Mouse (Mus musculus) limb, embryonic 11.5 days (tissue): ENCODE data around the gene Adssl1. TPM values are rescaled to one million over a fixed set of nuclear protein-coding genes. Genes with fewer than 3 reads are reported as not detected.

Experiments
- ATAC-seq: fragments of 200-750 bp; cut with Nextera tagmentation; 2 replicates; pipeline ENCODE4 v1.8.0; 2017; ENCODE audit warnings: low read depth; ENCODE audit not compliant: insufficient number of reproducible peaks, low FRiP score, low TSS enrichment
- DNase-seq: peaks from one replicate; pipeline ENCODE4 v3.0.0-alpha.2; 2015; ENCODE audit warnings: low spot score
- H3K27ac ChIP-seq: fragments of 300-500 bp; sonication (generic); replicated peaks from 2 replicates; pipeline ENCODE4 v1.5.1; 2014; ENCODE audit warnings: low read depth, mild to moderate bottlenecking, low read length
- H3K27me3 ChIP-seq: fragments of 300-500 bp; sonication (generic); 2 replicates; pipeline ENCODE4 v1.6.1; 2014; ENCODE audit warnings: mild to moderate bottlenecking, low read length, mixed read lengths; ENCODE audit not compliant: control insufficient read depth, insufficient read depth
- H3K36me3 ChIP-seq: fragments of 300-500 bp; sonication (generic); 2 replicates; pipeline ENCODE4 v1.6.1; 2014; ENCODE audit warnings: mild to moderate bottlenecking, low read length, moderate library complexity, mixed read lengths; ENCODE audit not compliant: control insufficient read depth, insufficient read depth
- H3K4me1 ChIP-seq: fragments of 300-500 bp; sonication (generic); 2 replicates; pipeline ENCODE4 v1.6.1; 2014; ENCODE audit warnings: low read length, mixed read lengths; ENCODE audit not compliant: control insufficient read depth, insufficient read depth
- H3K4me2 ChIP-seq: fragments of 300-500 bp; sonication (generic); 2 replicates; pipeline ENCODE4 v1.6.1; 2014; ENCODE audit warnings: low read depth, mild to moderate bottlenecking, moderate library complexity; ENCODE audit not compliant: severe bottlenecking
- H3K4me3 ChIP-seq: fragments of 300-500 bp; sonication (generic); 2 replicates; pipeline ENCODE4 v1.5.1; 2014; ENCODE audit warnings: low read depth, low read length
- H3K9ac ChIP-seq: fragments of 300-500 bp; sonication (generic); 2 replicates; pipeline ENCODE4 v1.6.1; 2014; ENCODE audit warnings: mild to moderate bottlenecking, low read length
- H3K9me3 ChIP-seq: fragments of 300-500 bp; sonication (generic); 2 replicates; pipeline ENCODE4 v1.6.1; 2016; ENCODE audit warnings: low read length; ENCODE audit not compliant: control insufficient read depth
- WGBS: fragments of 180-500 bp; shearing (Covaris S2); extraction: QIAGEN DNeasy Blood & Tissue Kit; methylation state at CpG from one replicate; pipeline ENCODE4 v1.1.7; 2014; 5-methylcytosine and 5-hydroxymethylcytosine counted together
- polyA plus RNA-seq: library from polyadenylated mRNA; unstranded; fragments of >200 nt; fragmentation: Nextera tagmentation; extraction: Ambion mirVana; gene quantifications from 2 replicates; pipeline ENCODE4 v1.2.1, GENCODE M21; 2014

Adssl1 gene
- 4.4 and 5.1 TPM in 2 replicates for polyA plus RNA-seq

DNA sequence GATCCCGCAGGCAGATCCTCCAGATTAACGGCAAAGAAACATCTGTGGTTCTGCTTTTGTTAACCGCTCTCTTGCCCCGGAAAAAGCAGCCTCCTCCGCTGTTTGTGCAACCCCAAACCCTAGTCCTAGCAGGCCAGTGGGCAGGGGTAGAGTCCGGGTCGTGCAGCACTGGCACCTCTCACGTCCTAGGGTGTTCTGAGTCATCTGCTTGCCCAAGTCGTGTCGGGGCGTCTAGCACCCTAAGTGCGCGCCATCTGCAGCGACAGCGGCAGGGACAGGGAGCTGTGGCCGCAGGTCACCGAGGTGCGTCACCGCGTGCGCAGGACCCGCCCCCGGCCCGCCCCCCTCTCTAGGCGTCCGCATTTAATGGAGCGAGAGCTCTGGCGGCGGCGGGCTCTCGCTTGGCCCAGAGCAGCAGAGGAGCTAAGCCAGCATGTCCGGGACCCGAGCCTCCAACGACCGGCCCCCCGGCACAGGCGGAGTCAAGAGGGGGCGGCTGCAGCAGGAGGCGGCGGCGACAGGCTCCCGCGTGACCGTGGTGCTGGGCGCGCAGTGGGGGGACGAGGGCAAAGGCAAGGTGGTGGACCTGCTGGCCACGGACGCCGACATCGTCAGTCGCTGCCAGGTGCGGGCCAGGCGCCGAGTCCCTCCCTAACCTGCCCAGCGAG lies at the start of gene Adssl1:
Adssl1 (plus strand) TSS at position 360 of the 668 bp plus-strand sequence.
- H3K9ac ChIP-seq, result peak within 1 kb of the TSS; percentile 70
- WGBS, result 1% methylated on average over 55 of the region's 56 CpGs

DNA sequence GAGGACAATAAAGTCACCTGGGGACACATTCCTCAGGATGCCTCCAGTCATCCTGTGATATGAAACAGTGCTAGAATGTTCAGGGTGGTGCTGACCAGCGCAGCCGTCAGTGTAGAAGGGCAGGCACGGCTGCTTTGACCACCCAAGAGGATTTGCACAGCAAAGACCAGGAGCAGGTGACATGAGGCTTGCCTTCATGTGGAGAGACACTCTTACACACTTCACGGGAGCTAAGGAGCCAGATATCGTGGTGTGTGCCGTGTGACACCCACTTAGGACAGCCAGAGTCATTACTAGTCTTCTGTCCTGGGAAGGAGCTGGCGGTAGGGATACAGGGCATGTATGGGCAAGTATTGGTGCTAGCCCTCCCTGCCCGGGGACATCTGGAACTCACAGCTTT lies 49.7 kb upstream of the Adssl1 start:
- no peak for ATAC-seq
- Histone ChIP-seq H3K36me3 (no peaks in the 10 kb centered on the region), H3K9me3 (no peaks in the 10 kb centered on the region), H3K9ac (no peak overlapping the region), H3K27me3 (no peaks in the 10 kb centered on the region), H3K4me3 (no peak overlapping the region), H3K4me1 (no peaks in the 10 kb centered on the region), H3K27ac (no peak overlapping the region), H3K4me2 (no peak overlapping the region)
- 81% methylated on average over 8 of the region's 8 CpGs for WGBS
- no peak for DNase-seq

More for the DNA sequence above, at the start of gene Adssl1:
- DNase-seq (peak; percentile 69), ATAC-seq (peak; percentile 24)
- no peak within 1 kb of the TSS for H3K27ac ChIP-seq
- peak within 1 kb of the TSS; percentile 95 for H3K4me2 ChIP-seq
- no peaks in the 10 kb centered on the region for H3K9me3 ChIP-seq
- peak within 1 kb of the TSS; percentile 41 for H3K4me3 ChIP-seq
- peaks cover 15% of the 10 kb centered on the region for H3K4me1 ChIP-seq
- peaks cover 12% of the 10 kb centered on the region for H3K27me3 ChIP-seq
- no peaks in the 10 kb centered on the region for H3K36me3 ChIP-seq

DNA sequence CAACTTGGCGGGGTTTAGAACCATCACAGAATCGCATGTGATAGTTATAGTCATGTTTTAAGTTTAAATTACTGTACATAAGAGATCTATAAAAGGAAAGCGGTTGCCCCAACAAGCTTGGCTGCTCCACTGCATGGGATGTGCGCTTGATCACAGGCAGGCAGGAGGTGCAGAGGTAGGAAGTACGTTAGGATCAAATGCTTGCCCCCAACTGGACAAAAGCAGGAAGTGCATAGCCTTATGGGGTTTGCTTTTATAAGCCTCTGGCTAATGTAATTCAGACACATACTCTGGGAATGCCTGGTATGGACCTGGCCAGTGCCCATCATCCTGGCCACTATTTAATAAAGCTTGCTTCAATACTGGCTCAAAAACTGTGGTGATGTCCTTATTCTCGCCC lies 48.8 kb upstream of the Adssl1 start:
- Histone ChIP-seq H3K9ac (no peak overlapping the region), H3K36me3 (no peaks in the 10 kb centered on the region), H3K27ac (no peak overlapping the region), H3K4me3 (no peak overlapping the region), H3K27me3 (no peaks in the 10 kb centered on the region), H3K4me1 (no peaks in the 10 kb centered on the region), H3K9me3 (no peaks in the 10 kb centered on the region), H3K4me2 (no peak overlapping the region)
- WGBS, result 68% methylated on average over 6 of the region's 6 CpGs
- DNase-seq (no peak), ATAC-seq (no peak)

DNA sequence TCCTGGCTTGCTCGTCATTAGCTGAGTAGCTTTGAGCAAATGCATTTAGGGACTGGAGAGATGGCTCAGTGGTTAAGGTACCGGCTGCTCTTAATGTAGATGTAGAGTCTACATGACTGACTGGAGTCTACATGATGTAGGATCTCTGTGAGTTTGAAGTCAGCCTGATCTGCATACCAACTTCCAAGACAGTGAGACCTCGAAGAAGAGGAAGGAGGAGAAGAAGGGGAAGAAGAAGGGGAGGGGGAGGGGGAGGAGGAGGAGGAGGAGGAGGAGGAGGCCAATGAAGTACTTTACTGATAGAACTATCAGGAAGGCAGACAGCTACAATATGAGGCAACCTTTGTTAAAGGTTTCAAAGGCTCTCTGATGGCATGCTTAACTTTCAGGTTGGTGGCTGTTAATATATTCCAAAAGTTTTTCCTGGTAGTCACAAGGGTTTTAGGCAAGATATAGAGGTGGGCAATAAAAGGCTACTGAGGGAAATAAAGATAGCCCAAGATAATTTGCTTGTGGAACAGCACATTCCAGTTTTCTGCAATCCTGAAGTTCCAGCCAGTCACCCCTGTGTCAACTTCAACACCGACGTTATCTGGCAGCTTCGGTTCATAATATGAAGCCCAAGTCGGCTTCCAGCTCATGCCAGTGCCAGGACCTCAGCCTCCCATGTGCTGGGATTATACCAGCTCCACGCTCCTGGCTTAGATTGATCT lies 44.4 kb upstream of the Adssl1 start:
- Histone ChIP-seq H3K9ac (no peak overlapping the region), H3K9me3 (no peaks in the 10 kb centered on the region), H3K27ac (no peak overlapping the region), H3K4me3 (no peak overlapping the region), H3K4me2 (no peak overlapping the region), H3K27me3 (no peaks in the 10 kb centered on the region), H3K36me3 (no peaks in the 10 kb centered on the region), H3K4me1 (peaks cover 7% of the 10 kb centered on the region)
- ATAC-seq (no peak), DNase-seq (no peak)
- WGBS, result 76% methylated on average over 8 of the region's 8 CpGs

DNA sequence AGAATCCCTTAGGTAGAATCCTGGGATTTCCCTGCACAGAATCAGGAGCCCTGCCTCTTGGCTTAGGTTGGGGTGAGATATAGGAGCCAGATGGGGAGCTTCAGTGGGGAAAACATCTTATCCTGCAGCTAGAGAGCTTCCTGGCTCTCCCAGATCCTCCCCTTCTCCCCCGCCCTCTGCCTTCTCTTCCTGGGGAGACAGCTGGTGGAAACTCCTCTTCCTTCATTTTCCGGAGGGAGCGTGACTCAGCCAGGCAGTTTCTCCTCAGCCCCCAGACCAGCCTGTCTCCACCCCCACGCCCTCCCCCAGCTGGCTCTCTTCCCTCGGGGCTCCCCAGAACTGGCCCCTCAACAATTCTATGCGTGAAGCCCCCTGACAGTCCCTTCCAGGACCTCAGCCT lies 43.5 kb upstream of the Adssl1 start:
- peaks cover 7% of the 10 kb centered on the region for H3K4me1 ChIP-seq
- no peaks in the 10 kb centered on the region for H3K36me3 ChIP-seq
- ATAC-seq (0 out of 2 replicates have a peak, but pooled peaks have one; percentile 13), DNase-seq (no peak)
- no peak overlapping the region for H3K4me2 ChIP-seq
- no peaks in the 10 kb centered on the region for H3K27me3 ChIP-seq
- H3K9ac ChIP-seq, result no peak overlapping the region
- WGBS, result 7% methylated on average over 6 of the region's 6 CpGs
- H3K4me3 ChIP-seq, result no peak overlapping the region
- H3K27ac ChIP-seq, result no peak overlapping the region
- no peaks in the 10 kb centered on the region for H3K9me3 ChIP-seq

DNA sequence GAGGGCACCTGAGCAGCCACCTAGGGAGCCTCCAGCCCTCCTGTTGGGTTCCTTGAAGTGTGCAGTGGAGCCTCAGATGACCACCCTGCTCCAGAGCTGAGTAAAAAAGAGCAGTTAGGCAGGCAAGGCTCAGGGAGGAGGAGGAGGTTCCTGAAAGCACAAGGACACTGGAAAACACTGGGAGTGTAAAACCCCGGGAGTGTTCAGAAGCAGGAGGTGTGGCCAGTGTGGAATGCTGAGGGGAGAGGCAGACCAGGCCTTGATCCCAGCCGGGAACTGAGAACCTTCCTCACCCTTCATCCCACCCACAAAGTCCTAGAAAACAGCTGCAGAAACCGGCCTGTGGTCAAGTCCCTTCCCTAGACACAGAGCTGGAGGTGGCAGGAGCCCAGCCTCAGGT lies 43.1 kb upstream of the Adssl1 start:
- H3K9ac ChIP-seq, result no peak overlapping the region
- H3K36me3 ChIP-seq, result no peaks in the 10 kb centered on the region
- no peaks in the 10 kb centered on the region for H3K27me3 ChIP-seq
- 2% methylated on average over 3 of the region's 3 CpGs for WGBS
- no peak overlapping the region for H3K4me2 ChIP-seq
- DNase-seq, result no peak
- no peak overlapping the region for H3K27ac ChIP-seq
- peaks cover 7% of the 10 kb centered on the region for H3K4me1 ChIP-seq
- H3K4me3 ChIP-seq, result no peak overlapping the region
- ATAC-seq, result peak; percentile 47; the same call in 1 of the 2 replicates
- H3K9me3 ChIP-seq, result no peaks in the 10 kb centered on the region

DNA sequence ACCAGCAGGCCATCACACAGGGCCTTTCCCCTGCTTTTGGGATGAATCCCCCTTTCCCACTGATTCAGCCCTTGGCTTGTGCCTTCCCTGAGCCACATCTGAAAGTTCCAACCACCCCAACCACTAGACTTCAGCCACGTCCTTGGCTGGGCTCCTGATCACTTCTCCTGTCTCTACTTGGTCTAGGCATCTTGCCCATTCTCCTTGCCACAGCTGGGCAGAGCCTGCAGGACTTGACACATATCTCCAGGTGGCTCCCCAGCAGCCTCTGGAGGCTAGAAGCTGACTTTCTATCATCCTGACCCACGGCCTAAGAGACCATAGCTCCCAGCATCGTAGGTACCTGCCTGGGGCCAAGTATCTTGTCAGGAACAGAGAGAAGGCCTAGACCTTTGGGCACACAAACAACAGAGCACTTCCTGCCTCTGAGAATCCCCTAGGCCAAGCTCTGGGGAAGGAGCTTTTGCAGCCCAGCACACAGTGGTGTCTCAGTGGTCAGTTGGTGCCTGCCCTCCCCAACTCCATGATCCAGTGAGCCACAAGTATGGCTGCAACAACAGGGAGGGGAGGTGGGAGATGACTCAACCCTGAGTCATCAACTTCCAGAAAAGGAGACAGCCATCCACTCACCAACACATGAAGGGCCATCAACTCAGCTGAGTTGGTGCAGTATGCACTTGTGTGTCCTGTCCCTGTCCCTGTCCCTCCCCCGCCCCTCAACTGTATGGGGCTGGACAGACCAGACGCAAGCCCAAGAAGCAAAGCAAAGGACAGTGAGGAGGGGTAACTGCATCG lies 41.4 kb upstream of the Adssl1 start:
- H3K4me1 ChIP-seq, result peaks cover 7% of the 10 kb centered on the region
- no peaks in the 10 kb centered on the region for H3K27me3 ChIP-seq
- WGBS, result 76% methylated on average over 6 of the region's 6 CpGs
- ATAC-seq (no peak), DNase-seq (no peak)
- H3K4me3 ChIP-seq, result no peak overlapping the region
- H3K36me3 ChIP-seq, result no peaks in the 10 kb centered on the region
- H3K9me3 ChIP-seq, result no peaks in the 10 kb centered on the region
- no peak overlapping the region for H3K4me2 ChIP-seq
- H3K27ac ChIP-seq, result no peak overlapping the region
- no peak overlapping the region for H3K9ac ChIP-seq

DNA sequence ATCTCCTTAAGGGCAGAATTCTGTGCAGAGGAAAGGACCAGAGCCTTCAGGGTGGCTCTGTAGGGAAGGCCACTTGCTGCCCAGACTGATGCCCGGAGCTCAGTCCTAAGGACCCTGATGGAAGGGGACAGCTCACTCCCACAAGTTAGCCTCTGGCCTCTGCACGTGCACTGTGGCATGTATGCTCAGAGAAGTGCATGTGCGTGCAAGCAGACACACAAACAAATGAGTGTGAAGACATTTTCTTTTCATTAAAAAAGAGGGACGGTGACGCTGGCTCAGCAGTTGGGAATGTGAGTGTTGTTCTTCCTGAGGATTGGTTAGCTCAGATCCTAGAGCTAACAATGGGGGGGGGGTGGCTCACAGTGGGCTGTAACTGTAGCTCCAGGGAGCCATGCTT lies 40.4 kb upstream of the Adssl1 start:
- WGBS, result 66% methylated on average over 5 of the region's 5 CpGs
- Histone ChIP-seq H3K9ac (no peak overlapping the region), H3K4me2 (no peak overlapping the region), H3K9me3 (no peaks in the 10 kb centered on the region), H3K36me3 (no peaks in the 10 kb centered on the region), H3K27ac (no peak overlapping the region), H3K4me1 (peaks cover 7% of the 10 kb centered on the region), H3K4me3 (no peak overlapping the region), H3K27me3 (no peaks in the 10 kb centered on the region)
- ATAC-seq (no peak), DNase-seq (no peak)
